Mouse (Mus musculus): ENCODE data around the gene Uvrag.
"Not testable (repeated sequence)": the region's sequence is repeated elsewhere in the genome, so short reads cannot be mapped to it uniquely, and the experiment has no call there.

The Uvrag gene

GRCm38 (mm10) chr7:98976839-98977457 is 164.0 kb downstream of the Uvrag start:
- DNase-seq (ENCODE audit: low spot score in 2 of 2), result no peak

DNA sequence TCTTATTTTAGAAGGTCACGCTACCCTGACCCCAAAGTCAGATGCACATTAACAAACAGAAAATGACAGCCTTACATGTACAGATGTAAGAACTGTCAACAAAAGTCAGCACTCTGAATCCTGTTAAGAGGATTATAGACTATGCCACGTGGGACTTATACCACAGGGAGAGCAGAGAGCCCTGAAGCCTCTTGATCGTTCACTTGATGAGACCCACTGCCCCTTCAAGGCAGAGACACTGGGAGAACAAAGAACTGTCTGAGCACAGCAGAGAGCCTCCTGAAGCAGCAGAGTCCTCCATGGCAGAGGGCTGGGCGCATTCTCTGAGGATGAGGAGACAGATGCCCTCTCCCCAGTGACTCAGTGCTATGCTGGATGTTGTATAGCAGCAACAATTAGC is 166.4 kb downstream of the Uvrag start:
- DNase-seq (ENCODE audit: low spot score in 2 of 2), result no peak

DNA sequence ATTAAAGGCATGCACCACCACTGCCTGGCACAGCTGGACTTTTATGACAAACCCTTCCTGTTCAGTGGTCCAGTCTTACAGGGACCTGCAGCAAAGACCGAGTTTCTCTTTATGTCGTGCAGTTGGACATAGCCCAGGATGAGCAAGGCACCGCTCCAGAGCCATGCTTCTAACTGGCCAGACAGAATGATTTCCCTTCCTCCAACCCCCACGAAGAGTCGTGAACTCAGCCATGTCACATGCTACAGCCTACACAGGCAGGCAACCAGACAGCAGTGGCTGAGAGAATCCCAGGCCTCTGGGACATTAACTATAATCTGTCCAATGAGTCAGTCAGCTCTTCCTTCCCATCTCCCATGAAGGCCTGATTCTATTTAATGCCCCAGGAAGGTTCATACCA is 170.2 kb downstream of the Uvrag start:
- DNase-seq (ENCODE audit: low spot score in 2 of 2), result no peak

GRCm38 (mm10) chr7:98968741-98969395 is 172.1 kb downstream of the Uvrag start:
- DNase-seq (ENCODE audit: low spot score in 2 of 2), result no peak

DNA sequence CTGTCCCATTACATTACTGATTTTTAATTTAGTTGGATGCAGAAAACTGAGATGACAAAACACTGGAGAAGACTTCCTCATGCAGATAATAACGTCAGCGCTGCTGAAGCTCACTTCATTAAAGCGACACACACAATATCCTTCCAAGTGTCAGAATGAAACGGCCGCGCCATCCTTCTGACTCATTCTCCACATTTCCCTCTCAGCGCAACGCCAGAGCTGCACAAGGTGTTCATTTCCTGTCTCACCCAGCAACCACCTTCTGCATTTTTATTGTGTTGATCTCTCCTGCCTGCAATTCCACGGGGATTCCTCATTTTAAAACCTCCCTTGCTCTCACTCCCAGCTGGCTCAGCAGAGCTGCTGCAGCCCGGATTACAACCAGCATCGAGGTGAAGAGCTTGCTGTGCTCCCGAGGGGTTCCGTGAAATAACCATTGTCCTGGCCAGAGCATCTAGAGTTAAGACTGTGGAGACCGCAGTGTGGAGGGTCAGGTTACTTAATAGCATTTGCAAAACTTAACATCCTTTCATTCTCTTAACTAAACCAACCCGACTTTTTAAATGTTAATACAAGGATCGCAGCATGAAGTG is 172.8 kb downstream of the Uvrag start:
- no peak for DNase-seq (ENCODE audit: low spot score in 2 of 2)

DNA sequence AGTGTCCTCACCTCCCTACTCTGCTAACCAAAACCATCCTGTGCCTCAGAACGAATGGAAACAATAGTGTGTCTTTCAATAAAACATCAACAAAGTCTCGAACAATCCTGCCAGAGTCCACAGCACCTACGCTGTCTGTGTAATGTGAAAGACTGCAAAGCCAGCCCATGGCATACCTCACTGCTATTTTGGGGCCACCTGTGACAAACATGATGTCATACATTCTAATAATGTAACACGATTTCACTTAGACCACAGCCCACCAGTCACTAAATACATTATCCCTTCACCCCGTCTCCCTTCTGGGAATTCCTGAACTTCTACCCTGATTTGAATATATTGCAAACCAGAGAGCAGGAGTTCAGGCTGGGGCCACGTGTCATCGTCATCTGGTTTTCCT is 173.3 kb downstream of the Uvrag start:
- DNase-seq (ENCODE audit: low spot score in 2 of 2), result no peak

DNA sequence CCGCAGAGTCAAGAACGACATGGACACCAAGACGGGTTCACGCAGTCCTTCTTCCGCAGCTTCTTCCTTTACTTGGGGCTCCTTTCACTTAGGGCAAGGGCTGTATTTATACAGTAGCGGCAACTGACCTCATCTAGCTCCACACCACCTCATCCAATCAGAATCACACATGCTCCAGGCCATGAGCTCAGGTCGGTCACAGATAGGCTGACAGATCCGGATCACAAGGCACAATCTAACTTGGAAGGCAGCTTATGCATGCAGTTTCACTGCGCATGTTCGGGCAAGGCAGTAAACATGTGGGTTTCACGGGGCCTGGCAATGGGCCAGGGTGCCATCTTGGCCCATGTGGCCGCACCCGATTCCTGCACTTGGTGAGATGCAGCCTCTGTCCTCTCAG is 177.4 kb downstream of the Uvrag start:
- not testable (repeated sequence) for DNase-seq (ENCODE audit: low spot score in 2 of 2)

DNA sequence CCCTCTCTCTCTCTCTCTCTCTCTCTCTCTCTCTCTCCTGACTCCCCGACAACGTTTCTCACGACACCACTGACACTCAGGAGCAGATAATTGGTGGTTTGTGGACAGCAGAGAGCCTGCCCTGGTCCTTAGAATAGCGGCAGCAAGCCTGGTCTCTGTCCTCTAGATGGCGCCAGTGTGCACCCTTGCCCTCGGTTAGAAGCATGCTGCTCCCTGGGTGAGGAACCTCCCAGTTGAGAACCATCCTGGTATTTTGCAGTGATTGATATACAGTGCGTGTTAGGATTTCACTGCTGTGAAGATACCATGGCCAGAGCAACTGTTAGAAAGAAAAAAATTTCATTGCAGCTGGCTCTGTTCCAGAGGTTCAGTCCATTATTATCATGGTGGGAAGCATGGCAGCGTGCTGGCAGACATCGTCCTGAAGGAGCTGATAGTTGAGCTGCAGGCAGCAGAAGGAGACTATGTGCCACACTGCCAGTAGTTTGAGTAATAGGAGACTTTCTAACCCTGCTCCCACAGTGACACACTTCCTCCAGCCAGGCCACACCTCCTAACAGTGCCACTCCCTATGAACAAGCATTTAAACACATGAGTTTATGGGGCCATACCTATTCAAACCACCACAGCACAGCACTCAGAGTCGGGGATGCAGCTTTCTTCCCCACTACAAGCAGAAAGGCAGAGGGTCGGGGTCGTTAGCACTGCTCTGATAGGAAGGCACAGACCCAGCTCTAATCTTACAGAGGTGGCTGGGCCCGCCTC is 178.2 kb downstream of the Uvrag start:
- peak; percentile 16 to 57 for DNase-seq (ENCODE audit: low spot score in 2 of 2)

- DNase-seq (ENCODE audit: low spot score in 2 of 2), result no peak
Measured at GRCm38 (mm10) chr7:98962074-98962473, 178.9 kb downstream of the Uvrag start.

DNA sequence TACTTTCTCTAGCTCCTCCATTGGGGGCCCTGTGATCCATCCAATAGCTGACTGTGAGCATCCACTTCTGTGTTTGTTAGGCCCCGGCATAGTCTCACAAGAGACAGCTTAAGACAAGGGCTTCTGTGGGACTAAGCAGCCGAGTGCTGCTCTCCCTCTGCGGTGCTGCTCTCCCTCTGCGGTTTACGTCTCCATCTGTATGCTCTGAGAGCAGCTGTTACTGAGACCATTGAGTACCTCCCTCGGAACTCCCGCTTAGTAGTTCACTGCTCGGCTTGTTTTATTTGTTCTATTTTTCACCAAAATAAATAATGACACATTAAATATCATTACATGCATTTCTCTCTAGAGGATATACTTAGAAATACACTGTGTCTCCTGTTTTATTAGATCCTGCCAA is 180.7 kb downstream of the Uvrag start:
- no peak for DNase-seq (ENCODE audit: low spot score in 2 of 2)

DNA sequence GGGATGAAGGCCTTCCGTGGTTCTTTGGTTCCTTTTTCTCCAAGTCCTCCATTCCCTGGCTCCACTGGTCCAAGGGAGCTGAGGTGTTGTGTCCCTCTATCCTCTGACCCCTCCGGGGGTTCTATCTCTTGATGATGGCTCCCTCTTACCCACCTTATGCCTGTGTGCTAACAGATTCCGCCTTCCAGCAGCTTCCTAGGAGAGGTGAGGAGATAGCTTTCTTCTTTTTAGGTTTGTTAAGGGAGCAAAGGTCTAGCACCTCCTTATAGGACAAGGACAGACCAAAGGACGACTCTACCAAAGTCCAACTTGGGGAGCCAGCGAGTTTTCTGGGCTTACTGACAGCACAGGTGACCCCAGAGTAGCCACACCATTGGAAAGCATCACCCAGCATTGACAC is 181.7 kb downstream of the Uvrag start:
- no peak for DNase-seq (ENCODE audit: low spot score in 2 of 2)

- DNase-seq (ENCODE audit: low spot score in 2 of 2), result no peak
Measured at GRCm38 (mm10) chr7:98958172-98958571, 182.8 kb downstream of the Uvrag start.

- DNase-seq (ENCODE audit: low spot score in 2 of 2), result no peak
Measured at GRCm38 (mm10) chr7:98957111-98957741, 183.7 kb downstream of the Uvrag start.

- DNase-seq (ENCODE audit: low spot score in 2 of 2), result no peak
Measured at GRCm38 (mm10) chr7:98956609-98957008, 184.3 kb downstream of the Uvrag start.

DNA sequence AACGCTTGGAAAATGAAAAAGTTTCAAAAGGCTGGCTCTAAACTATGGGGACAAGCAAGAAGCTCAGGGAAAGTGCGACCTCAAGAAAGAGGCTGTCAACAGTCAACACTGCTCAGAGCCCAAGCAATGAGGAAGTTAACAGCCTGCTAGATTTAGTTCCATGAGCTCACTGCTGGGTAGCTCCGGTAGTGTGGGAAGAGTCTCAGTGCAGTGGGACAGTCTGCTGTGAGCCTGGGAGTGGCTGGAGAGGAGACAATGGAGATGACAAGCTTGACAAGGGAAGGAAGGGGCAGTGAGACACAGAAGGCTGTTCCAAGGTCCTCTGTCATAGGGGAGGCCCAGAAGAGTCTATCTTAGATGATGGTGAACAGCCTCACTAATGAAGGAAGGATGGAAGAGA is 187.3 kb downstream of the Uvrag start:
- DNase-seq (ENCODE audit: low spot score in 2 of 2), result no peak

DNA sequence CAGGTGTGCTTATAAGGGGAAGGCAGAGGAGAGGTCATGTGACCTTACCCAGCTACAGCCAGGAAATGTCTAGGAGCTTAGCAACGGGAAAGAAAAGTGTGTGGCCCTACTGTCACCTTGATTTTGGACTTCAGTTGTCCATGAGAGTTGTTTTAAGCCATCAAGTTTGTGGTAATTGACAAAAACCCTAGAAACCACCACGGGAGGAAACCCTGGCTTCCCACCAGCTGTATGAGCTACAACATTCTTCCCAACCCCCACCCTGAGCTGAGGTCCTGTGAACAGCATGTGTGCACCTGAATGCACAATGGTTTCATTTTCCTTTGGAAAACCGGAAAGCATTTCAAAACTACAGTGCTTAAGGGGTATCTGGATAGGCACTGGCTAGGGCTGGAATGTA is 196.0 kb downstream of the Uvrag start:
- DNase-seq (ENCODE audit: low spot score in 2 of 2), result no peak

DNA sequence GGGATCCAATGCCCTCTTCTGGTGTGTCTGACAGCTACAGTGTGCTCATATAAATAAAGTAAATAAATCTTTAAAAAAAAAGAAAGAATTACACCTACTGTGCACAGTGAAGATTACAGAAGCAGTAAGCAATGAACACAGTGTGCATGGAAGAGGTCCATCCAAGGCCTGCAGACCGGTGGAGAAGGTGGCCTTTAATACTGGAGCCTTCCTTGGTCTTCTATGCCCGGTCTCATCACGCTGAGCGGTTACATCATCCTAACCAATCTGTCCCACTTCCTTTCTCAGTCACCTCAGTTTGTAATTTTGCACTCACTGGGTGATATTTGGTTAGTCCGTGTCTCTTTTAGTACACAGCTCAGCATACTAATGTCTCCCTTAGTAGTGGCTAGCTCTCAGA is 197.3 kb downstream of the Uvrag start:
- no peak for DNase-seq (ENCODE audit: low spot score in 2 of 2)

DNA sequence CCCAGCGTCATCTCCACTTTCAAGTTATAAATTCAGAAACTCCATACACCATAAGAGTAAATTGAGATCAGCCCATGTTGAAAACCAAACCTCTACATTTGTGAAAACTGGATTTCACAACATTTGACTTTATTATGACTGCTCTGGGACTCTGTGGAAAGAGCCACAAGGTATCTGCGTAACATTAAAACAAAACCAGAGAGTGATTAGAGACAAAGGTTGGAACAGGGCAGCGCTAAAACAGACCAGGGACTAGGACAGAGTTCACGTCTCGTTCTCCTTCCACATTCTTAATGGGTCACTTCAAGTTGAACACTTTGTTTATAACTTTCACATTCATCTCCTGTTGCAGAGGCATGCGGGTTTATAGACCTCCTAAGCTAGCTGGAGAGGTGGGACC is 198.2 kb downstream of the Uvrag start:
- DNase-seq (ENCODE audit: low spot score in 2 of 2), result no peak

DNA sequence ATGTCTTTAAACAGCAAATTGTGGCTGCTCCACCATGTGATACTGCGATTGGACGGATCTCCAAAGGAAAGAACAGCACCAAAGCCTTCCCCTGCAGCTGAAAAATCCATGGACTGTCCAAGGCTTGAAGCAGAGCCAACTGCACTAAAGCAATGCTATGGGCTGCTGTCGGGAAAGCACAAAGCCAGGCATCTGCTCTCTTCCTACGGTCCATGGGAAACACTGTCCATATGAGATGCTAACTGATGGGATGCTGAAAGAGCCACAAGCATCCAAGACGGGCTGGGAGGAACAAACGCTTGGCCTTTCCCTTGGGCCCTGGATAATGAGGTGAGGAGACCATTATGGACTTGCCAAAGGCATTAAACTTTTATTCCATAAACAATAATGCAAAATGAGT is 201.7 kb downstream of the Uvrag start:
- no peak for DNase-seq (ENCODE audit: low spot score in 2 of 2)

- DNase-seq (ENCODE audit: low spot score in 2 of 2), result no peak
Measured at GRCm38 (mm10) chr7:98938621-98939020, 202.3 kb downstream of the Uvrag start.

DNA sequence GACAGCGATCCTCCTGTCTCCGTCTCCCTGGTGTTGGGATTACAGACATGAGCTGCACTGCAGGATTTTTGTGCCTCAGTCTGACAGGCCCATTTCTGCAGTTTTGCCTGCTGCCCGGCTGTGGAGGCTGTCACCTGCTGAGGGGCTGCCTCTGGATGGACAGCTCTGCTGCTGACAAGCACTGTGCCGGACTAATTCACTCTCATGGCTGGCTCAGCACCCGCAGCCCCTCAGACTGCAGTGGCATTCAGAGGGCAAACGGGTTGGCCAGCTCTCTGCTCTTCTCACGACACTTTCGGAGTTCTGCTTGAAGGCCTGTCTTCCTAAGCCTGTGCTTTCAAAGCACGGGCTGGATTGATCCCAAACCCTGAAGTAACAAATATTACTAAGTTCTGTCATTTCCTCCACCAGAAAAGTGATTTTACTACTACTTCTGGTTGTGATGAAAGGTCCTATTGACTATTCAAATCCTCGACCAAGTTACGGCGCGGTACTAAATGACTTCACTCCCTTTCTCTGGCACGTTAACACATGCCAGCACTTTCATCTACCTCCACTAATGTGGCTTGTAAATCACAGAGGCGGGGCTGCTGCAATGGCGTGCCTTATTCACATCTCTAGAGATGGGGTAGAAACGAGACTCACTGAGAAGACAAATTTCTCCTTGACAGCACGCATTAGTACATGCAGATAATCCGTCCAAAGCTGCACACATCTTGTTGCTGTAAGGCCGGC is 203.7 kb downstream of the Uvrag start:
- DNase-seq (ENCODE audit: low spot score in 2 of 2), result no peak

DNA sequence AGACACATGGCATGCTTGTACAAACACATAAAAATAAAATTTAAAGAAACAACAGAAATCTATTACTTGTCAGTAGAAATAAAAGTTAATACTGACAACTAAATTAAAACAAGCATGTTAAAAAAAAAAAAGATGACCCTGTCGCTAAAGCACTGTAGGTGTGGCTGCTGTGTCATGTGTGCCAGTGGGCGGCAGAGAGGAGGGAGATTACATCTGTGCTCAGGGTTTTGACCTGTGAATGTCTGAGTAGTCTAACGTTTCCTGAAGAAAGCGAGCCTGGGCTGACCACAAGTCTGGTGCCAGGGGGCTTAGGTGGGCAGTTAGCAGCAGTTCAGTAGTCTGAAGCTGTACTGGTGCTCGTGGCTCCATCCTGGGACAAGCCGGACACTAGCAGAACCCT is 205.2 kb downstream of the Uvrag start:
- no peak for DNase-seq (ENCODE audit: low spot score in 2 of 2)

All from spleen, postnatal 14 days (tissue).